Mouse (Mus musculus) lung, postnatal 25 days (tissue): ENCODE data around the gene Enox1.
A peak's percentile ranks its signal among the peaks of the same experiment; 100 is the strongest.

Experiments
- DNase-seq: peaks from one replicate; pipeline ENCODE4 v3.0.0; 2022; ENCODE audit warnings: low spot score

The Enox1 gene

GRCm38 (mm10) chr14:77456876-77457275 is 300.3 kb downstream of the Enox1 start:
- DNase-seq, result no peak

- DNase-seq, result no peak
Observed at GRCm38 (mm10) chr14:77458217-77458616, 301.7 kb downstream of the Enox1 start.

GRCm38 (mm10) chr14:77463919-77464318 is 307.4 kb downstream of the Enox1 start:
- DNase-seq, result no peak

GRCm38 (mm10) chr14:77464782-77465181 is 308.2 kb downstream of the Enox1 start:
- no peak for DNase-seq

- no peak for DNase-seq
Observed at GRCm38 (mm10) chr14:77470577-77470976, 314.0 kb downstream of the Enox1 start.

- no peak for DNase-seq
Observed at GRCm38 (mm10) chr14:77473501-77473900, 316.9 kb downstream of the Enox1 start.

GRCm38 (mm10) chr14:77474026-77474425 is 317.5 kb downstream of the Enox1 start:
- no peak for DNase-seq

GRCm38 (mm10) chr14:77475134-77475820 is 318.7 kb downstream of the Enox1 start:
- DNase-seq, result no peak

GRCm38 (mm10) chr14:77477704-77478103 is 321.1 kb downstream of the Enox1 start:
- no peak for DNase-seq

GRCm38 (mm10) chr14:77478210-77478609 is 321.6 kb downstream of the Enox1 start:
- no peak for DNase-seq

- no peak for DNase-seq
Observed at GRCm38 (mm10) chr14:77478692-77479091, 322.1 kb downstream of the Enox1 start.

GRCm38 (mm10) chr14:77483076-77483475 is 326.5 kb downstream of the Enox1 start:
- DNase-seq, result no peak

GRCm38 (mm10) chr14:77484951-77485447 is 328.4 kb downstream of the Enox1 start:
- peak; percentile 61 for DNase-seq

- no peak for DNase-seq
Observed at GRCm38 (mm10) chr14:77490699-77491098, 334.1 kb downstream of the Enox1 start.

GRCm38 (mm10) chr14:77491731-77492130 is 335.2 kb downstream of the Enox1 start:
- no peak for DNase-seq

- no peak for DNase-seq
Observed at GRCm38 (mm10) chr14:77499996-77500581, 343.5 kb downstream of the Enox1 start.

GRCm38 (mm10) chr14:77504458-77505135 is 348.0 kb downstream of the Enox1 start:
- no peak for DNase-seq

GRCm38 (mm10) chr14:77506341-77506740 is 349.8 kb downstream of the Enox1 start:
- no peak for DNase-seq

- no peak for DNase-seq
Observed at GRCm38 (mm10) chr14:77508036-77508435, 351.5 kb downstream of the Enox1 start.

- DNase-seq, result no peak
Observed at GRCm38 (mm10) chr14:77509042-77509441, 352.5 kb downstream of the Enox1 start.

GRCm38 (mm10) chr14:77509924-77510323 is 353.4 kb downstream of the Enox1 start:
- DNase-seq, result no peak

- DNase-seq, result no peak
Observed at GRCm38 (mm10) chr14:77511137-77511870, 354.7 kb downstream of the Enox1 start.
